Mouse (Mus musculus) left cerebral cortex, postnatal 25 days (tissue): ENCODE data around the gene Glt1d1. TPM values are rescaled to one million over a fixed set of nuclear protein-coding genes. Genes with fewer than 3 reads are reported as not detected.
A peak's percentile ranks its signal among the peaks of the same experiment; 100 is the strongest.
"Not testable (repeated sequence)": the region's sequence is repeated elsewhere in the genome, so short reads cannot be mapped to it uniquely, and the experiment has no call there.

Experiments
- DNase-seq, 2 experiments: peaks; one replicate each; pipeline ENCODE4 v3.0.0; 2022; ENCODE audit warnings: low spot score in 2 of 2, mixed read lengths in 1 of 2
- intact Hi-C: fragments of 180-260 bp; cut with DNase I; formaldehyde crosslinking; loops from one replicate; pipeline ENCODE4 v1.15.1; 2025
- total RNA-seq, 2 experiments: library from RNA; stranded (reverse); gene quantifications; 2 replicates each; pipeline ENCODE4 v1.2.3; 2021

Glt1d1 gene
- total RNA-seq, 2 experiments from 2014 or later: 22.6 to 27.3 TPM

DNA sequence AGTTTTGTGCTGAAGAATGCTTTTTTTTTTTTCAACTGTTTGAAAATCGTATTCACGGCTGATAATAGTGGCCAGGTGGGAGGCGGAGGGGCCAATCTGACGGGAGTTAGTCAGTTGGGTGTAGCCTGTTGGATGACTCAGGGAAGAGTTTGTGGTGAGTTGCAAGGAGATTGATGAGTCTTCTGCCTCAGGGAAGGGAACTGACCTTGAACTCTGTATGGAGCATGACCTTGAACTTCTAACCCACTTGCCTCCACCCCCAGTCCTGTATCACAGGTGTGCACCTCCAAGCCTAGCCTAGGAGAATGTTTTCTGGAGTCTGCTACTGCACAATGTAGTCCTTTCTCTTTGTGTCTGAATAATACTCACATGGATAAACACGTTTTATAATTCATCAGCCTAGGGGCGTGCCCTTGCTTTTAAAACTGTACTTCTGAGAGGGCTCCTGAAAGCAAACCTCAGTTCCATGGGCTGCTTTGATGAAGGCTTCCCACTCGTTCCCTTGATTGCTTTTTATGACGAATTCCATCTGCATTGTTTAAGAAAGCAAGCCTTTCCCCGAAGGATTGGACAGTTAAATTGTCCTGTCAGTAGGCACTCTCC is 56.6 kb downstream of the Glt1d1 start:
- intact Hi-C loops: no loop called here
- no peak for DNase-seq

DNA sequence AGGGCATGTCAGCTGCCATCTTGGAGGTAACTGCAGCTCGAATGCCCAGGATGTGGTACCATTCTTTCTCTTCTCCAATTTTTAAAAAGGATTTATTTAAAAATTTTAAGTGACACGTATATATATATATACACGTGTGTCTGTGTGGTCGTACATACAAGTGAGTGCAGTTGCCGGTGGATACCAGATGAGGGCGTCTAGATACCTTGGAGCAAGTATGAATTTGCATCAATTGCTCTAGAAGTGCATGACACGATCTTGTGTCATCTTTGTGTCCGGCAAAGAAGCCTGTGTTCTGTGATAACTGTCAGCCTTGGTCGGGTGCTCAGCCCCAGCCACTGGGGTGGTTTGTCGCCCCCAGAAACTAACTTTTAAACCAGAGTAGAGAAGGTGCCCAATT is 59.0 kb downstream of the Glt1d1 start:
- no peak for DNase-seq
- intact Hi-C loops: no loop called here

DNA sequence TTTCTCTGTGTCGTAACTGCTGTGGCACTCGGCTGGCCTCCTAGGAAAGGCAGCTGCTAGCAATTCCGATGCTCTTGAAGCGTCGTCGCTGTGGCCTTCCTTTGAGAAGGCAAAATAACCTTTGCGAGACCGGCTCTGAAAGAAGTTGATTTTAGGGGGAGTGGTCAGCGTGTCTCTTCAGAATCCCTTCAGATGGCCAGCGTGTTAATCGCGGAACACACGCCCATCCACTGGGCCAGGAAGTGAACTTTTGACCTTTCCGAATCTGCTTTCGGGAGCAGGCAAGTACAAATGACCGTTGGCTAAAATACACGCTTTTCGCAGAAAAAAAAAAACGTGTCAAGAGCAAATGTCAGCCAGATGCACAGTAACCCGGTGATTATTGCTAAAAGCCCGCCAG is 59.5 kb downstream of the Glt1d1 start:
- DNase-seq: no peak
- intact Hi-C loops: no loop called here

DNA sequence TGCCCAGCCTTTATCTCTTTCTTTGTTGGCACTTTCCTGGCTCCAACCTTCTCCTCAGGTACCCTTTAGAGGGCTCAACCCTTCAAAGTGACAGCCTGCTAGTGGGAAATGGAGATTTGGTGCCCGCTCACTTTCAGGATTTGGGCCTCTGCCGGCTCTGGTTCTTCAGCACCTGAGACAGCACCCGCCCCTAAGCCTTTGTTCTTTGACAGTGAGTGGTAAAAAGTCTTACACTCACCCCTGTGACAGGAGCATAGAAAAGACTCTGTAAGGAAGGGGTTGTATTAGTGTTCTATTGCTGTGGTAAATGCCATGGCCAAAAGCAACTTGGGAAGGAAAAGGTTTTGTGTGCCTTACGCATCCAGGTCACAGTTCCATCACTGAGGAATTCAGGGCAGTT is 63.8 kb downstream of the Glt1d1 start:
- intact Hi-C loops: loop anchor here (5.0 kb wide), 1 partner anchor 741 kb away; no protein-coding TSS in a partner anchor
- no peak for DNase-seq

DNA sequence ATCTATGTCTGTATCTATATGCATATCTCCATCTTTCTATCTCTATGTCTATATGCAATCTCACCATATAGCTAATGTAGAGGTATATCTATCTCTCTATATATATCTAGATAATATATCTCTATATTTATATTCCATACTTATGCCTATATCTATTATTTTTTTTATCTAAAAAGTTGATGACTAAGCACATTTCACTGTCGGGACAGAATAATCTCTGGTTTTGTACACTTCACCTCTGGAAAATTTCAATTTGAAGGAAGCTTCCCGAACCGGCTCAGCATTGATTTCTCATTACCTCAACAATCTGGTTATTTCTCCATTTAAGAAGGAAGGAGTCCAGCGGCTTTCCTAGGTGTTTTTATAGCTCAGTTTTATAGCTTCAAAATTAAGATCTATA is 64.5 kb downstream of the Glt1d1 start:
- DNase-seq: no peak

DNA sequence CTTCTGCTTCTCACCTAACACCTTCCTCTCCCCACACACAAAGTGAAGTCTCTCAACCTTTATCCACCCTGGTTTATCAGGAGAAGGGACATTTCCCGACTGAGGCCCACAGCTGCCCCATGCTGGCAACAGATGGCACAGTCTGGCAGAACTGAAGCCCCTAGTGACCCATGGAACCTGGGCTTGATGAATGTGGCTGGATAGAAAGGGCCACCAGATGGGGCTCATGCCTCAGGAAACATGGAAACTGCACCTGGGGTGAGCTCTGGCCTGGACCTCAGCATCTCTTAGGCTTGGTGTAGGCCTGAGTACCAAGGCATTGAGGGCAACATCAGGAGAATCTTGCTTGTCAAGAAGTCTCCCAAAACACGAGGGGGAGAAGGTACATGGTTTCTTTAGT is 66.5 kb downstream of the Glt1d1 start:
- DNase-seq: no peak
- intact Hi-C loops: loop anchor here (5.0 kb wide), 1 partner anchor 739 kb away; no protein-coding TSS in a partner anchor

More for the DNA sequence above, 64.5 kb downstream of the Glt1d1 start:
- intact Hi-C loops: loop anchor here (5.0 kb wide), 1 partner anchor 741 kb away; no protein-coding TSS in a partner anchor

DNA sequence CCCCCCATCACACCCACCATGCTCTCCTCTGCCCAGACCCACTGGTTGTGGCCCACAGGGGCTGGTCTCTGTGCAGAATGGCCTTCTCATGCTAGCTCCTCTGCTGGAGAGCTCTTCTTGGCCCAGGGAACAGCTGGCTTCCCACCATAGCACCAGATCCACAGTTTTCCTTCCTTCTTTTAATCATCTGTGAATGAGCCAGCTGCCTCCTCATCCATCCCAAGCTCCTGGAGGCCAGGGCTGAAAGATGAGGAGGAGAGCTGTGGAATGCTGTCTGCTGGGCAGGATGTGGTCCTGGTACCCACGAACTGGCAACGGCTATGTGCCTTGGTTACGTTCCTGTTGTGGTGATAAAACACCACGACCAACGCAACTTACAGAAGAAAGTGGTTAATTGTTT is 67.6 kb downstream of the Glt1d1 start:
- intact Hi-C loops: loop anchor here (5.0 kb wide), 1 partner anchor 738 kb away; no protein-coding TSS in a partner anchor
- DNase-seq: peak in 1 of 2 experiments; percentile 53

DNA sequence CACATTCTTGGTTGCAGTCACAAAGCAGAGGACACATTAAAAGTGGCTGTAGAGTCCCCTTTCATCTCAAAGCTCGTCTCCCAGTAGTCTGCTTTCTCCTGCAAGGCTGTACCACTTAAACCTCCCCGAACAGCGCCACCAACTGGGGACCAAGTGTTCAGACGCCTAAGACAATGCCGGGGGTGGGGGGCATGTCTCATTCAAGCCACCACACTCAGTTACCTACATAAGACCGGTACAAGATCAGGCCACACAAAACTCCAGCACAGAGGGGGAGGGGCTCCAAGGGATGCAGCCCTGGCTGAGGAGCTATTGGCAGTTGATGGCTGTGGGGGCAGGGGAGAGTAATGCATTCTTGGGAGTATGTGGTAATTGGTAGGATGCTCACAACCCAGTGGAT is 68.1 kb downstream of the Glt1d1 start:
- intact Hi-C loops: no loop called here
- DNase-seq: no peak

DNA sequence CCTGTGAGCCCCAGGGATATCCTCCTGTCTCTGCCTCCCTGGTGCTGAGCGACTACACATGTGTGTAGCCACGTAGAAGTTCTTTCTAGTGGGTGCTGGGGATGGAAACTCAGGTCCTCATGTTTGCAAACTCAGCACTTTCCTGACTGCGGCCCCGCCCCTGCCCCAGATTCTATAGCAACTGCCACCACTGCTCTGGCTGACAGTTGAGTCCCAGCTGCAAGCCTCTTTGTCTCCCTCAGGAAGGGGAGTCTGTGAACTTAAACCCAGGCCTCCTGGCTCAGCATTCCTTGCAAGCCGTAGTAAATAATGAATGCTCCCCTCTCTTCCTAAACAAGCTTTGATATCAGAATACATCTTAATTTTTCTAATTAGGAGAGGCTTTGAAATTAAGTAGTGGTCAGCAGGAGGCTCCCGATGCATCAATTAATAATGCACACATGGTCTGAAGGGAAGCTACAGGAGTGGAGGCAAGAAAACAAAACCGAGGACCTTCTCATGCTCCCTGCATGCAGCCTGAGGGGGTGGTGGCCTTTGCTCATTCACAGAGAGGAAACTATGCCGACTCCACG is 71.6 kb downstream of the Glt1d1 start:
- intact Hi-C loops: no loop called here
- no peak for DNase-seq

DNA sequence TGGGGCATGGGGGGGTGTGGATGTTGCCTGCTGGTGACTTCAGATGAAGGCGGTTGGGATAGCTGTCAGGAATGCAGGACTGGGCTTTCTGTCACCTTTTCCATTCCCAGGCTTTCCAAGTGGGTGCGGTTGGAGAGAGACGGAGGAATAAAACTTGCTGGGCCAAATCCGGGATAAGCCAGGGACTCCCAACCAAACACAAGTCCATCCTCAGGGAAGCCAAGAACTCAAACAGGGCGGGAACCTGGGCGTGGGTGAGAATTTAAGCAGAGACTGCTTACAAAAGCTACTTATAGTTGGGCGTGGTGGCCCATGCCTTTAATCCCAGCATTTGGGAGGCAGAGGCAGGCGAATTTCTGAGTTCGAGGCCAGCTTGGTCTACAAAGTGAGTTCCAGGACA is 73.2 kb downstream of the Glt1d1 start:
- DNase-seq: no peak
- intact Hi-C loops: loop anchor here (5.0 kb wide), 2 partner anchors 252 to 727 kb away; partner anchors contain the start of gene Tmem132d

DNA sequence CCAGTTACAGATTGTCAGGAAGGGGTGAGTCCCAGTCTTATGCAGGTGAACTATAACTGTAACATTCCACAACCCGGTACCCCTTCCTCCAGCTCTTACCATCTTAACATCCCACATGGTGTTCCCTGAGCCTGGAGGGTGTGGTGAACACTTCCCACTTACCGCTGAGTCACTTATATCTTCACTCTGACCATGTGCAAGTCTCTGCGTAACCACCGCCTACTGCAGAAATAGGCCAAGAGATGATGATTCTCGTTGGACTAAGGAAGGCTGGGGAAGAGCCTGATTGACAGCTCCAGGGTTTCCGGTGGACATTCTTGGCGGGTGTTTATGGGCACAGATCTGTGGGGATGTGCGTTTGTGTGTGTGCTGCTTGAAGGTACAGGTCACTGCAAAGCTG is 73.9 kb downstream of the Glt1d1 start:
- DNase-seq: peak; percentile 52 to 94
- intact Hi-C loops: loop anchor here (5.0 kb wide), 2 partner anchors 251 to 726 kb away; partner anchors contain the start of gene Tmem132d

DNA sequence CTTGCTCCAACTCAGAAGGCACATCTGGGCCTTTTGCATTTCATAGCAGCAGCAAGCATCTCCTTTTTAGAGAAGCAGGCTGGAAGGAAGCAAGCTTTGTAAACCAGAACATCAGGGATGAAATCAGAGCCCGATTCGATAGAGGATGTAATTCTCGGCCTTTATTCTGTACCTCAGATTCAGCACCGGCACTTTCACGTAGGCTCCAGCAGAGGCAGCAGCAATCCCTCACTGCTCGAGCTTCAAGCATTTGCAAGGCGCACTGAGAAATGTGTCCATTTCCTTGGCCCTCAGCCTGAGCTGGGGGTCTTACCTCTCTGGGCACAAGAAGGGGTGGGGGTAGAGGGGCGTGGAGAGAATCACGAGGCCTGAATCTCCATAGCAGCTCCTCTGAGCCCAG is 76.1 kb downstream of the Glt1d1 start:
- DNase-seq: no peak
- intact Hi-C loops: loop anchor here (5.0 kb wide), 2 partner anchors 249 to 724 kb away; partner anchors contain the start of gene Tmem132d

DNA sequence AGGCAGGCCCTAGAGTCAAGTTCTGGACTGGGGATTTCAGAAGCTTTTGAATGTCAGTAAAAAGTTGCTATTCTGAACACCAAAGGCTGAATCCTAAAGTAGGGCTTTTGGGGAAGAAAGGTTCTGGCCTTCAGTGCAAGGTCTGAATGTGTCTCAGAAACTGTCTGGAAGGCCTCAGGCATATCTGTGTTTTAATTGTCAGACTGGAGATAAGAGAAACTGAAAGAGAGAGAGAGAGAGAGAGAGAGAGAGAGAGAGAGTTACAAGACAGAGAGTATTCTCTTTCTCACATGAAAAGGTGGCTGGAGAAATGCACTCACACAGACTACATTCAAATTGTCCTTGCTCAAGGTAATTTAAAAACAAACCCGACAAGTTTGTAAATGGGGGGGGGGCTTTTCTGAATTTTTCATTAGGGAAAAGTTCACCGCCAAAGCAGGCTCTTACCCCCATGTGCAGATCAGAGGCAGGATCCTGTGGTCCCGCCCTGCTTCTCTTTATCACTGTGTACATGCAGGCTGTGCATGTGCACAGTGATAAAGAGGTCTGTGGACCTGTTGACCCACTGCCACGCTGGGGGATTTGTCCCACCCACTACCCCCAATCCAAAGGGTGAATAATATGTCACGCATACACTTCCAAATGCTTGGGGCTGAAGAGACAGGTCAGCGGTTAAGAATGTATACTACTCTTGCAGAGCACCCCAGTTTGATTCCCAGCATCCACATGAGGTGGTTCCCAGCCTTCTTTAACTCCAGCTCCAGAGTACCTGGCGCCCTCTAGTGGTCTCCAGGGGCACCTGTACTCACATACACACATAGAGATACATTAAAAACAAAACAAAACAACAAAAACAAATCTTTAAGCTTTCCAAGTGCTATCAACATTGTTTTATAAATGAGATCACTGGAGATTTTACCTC is 83.0 kb downstream of the Glt1d1 start:
- intact Hi-C loops: no loop called here
- no peak for DNase-seq

DNA sequence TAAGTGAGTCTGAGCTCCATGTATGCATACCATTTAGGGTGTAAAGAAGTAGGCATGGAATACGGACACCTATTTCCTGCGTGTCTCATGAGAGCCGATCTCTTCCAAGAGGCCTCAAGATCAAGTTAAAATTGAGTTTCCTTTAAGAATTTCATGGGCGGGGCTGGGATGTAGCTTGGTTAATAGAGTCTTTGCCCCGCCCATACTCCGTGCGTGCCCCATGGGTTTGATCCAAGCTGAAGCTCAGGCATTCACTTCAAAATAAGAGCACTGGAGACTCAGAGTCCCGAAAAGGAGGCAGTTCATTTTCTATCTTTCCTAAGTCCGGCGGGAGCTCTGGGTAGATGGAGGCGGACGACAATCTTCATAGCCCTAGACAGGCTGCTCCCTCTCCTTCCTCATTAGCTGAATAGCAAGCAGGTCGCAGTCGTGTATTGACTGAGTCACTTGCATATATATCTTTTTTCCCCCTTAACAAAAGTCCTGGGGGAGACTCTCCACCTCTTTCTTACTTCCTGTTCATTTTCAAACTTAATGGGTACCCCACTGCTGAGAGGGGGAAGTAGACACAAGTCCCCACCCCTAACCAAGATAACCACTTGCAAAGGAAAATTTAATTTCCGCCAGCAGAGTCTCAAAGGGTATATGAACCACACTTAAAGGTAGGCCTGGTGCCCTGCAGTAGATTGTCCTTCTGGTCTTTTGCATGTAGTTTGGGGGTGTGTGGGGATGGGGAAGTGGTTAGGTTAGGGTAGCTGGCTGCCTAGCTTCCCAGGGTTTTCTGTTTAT is 88.7 kb downstream of the Glt1d1 start:
- intact Hi-C loops: no loop called here
- DNase-seq: no peak

DNA sequence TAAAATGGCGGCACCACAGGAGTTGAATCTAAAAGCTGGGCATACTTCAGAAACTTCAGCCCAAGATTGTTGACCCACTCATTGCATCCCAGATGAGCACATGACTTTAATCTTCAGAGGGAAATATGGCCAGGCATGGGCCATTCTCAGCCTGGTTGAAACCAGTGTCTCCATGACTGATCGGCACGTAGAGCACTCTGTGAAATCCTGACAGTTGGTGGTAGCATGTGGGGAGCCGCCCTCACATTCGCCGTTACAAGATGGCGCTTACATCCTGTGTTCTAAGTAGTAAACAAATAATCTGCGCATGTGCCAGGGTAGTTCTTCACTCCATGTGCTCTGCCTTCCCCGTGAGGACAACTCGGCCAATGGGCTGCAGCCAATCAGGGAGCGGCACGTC is 90.1 kb downstream of the Glt1d1 start:
- DNase-seq, intact Hi-C loops: not testable (repeated sequence)

DNA sequence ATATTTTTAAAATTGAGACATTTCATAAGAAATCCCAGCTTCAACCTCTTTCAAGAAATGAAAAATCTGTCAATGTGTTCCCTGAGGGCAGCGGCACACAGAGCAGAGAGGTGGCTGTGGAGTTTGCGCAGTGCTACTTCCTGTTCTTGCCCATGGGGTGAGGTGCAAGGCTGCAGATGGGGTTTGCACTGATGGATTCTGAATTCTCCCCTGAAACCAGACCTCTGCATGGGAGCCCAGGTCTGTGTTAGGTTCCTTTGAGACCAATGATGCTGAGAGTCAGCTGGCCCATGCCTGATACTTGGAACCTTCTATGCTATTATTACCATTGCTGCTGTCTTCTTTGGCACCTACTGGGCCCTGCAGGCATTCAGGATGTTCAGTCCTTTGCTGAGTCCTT is 98.3 kb downstream of the Glt1d1 start:
- DNase-seq: no peak
- intact Hi-C loops: no loop called here

DNA sequence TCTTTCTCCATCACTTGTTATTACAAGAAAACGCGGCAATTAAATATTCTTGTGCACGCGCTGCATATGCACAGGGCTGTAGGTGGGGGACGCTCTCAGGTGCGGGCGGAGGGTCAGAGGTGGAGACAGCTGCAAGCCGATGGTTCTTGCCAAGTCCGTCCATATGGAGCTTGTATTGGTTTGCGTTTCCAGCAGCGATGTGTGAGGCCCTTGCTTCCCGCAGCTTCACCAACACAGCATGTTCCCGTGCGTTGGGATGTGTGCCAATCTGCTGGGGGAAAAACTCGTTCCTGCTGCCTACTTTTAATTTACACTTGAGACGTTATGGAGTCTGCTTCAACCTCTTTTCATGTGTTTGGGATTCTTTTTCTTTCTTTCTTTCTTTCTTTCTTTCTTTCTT is 109.3 kb downstream of the Glt1d1 start:
- intact Hi-C loops: no loop called here
- DNase-seq: peak; percentile 65 to 72

DNA sequence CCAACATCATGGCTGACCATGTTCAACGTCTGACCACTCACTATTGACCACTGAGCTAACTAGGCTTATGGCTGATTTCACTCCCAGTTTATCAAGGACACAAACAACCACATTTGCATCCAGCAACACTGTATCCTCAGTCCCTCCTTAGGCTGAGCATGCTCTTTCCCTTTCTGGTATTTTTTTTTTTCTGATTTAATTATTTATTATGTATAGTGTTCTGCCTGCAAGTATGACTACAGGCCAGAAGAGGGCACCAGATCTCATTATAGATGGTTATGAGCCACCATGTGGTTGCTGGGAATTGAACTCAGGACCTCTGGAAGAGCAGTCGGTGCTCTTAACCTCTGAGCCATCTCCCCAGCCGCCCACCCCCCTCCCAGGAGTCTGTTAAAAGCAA is 117.5 kb downstream of the Glt1d1 start:
- DNase-seq, intact Hi-C loops: not testable (repeated sequence)

DNA sequence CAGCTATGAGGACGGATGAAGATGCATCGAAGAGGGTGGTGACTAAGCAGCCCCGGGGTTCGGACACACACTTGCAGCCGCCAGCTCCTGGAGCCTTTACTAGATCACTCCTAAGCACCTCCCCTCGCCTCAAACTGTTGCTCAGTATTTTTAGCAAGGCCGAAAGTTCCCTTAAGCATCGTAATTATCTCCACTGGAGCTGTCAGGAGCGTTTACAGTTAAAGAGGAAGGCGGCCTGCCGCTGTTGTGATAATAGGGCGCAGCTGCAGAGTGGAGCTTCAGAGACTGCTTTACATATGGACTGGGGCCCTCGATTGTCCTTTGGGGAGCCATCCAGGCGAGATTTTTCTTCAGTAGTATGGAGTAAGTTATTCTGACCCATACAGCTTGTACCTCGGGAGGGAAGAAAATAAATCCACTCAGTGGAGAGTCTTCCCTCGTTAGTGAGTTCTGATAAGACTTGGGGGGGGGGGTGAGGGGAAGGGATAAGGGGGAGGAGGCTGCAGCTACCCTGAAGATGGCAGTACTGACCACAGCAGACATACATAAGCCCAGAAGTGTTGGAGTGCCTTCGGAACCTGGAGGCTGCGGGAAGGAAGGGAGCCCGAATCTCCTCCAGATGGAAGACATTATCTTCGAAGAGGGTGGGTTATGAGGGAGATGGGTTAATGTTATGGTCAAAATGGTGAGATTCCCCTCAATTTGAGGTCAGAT is 119.4 kb downstream of the Glt1d1 start:
- intact Hi-C loops: no loop called here
- DNase-seq: peak; percentile 11 to 12
